Mouse (Mus musculus): ENCODE measurements around the gene Hsd3b7.
A peak's percentile ranks its signal among the peaks of the same experiment; 100 is the strongest.
"Not testable (repeated sequence)": the region's sequence is repeated elsewhere in the genome, so short reads cannot be mapped to it uniquely, and the experiment has no call there.

The Hsd3b7 gene

GRCm38 (mm10) chr7:127817053-127817452 lies 16.6 kb downstream of the Hsd3b7 start:
- no peak for DNase-seq (ENCODE audit: low spot score)

- no peak for DNase-seq (ENCODE audit: low spot score)
Measured at GRCm38 (mm10) chr7:127817776-127818175, 17.4 kb downstream of the Hsd3b7 start.

GRCm38 (mm10) chr7:127820836-127821509 lies 20.6 kb downstream of the Hsd3b7 start:
- DNase-seq (ENCODE audit: low spot score), result no peak

- DNase-seq (ENCODE audit: low spot score), result no peak
Measured at GRCm38 (mm10) chr7:127822494-127822893, 22.1 kb downstream of the Hsd3b7 start.

GRCm38 (mm10) chr7:127823236-127824171 lies 23.1 kb downstream of the Hsd3b7 start:
- DNase-seq (ENCODE audit: low spot score), result no peak

GRCm38 (mm10) chr7:127824176-127824871 lies 23.9 kb downstream of the Hsd3b7 start, which contains the start of the genes Stx4a and Stx1b:
Gene Stx4a (plus strand): TSS chr7:127824294.
Gene Stx1b (minus strand): TSS chr7:127824549.
- no peak for DNase-seq (ENCODE audit: low spot score)

- no peak for DNase-seq (ENCODE audit: low spot score)
Measured at GRCm38 (mm10) chr7:127835550-127835949, 35.1 kb downstream of the Hsd3b7 start.

- no peak for DNase-seq (ENCODE audit: low spot score)
Measured at GRCm38 (mm10) chr7:127837473-127837872, 37.1 kb downstream of the Hsd3b7 start.

GRCm38 (mm10) chr7:127837878-127838277 lies 37.5 kb downstream of the Hsd3b7 start:
- not testable (repeated sequence) for DNase-seq (ENCODE audit: low spot score)

GRCm38 (mm10) chr7:127840031-127840430 lies 39.6 kb downstream of the Hsd3b7 start:
- not testable (repeated sequence) for DNase-seq (ENCODE audit: low spot score)

GRCm38 (mm10) chr7:127840886-127841285 lies 40.5 kb downstream of the Hsd3b7 start:
- DNase-seq (ENCODE audit: low spot score), result no peak

- DNase-seq (ENCODE audit: low spot score), result peak; percentile 79
Measured at GRCm38 (mm10) chr7:127841340-127842000, 41.1 kb downstream of the Hsd3b7 start.

- DNase-seq (ENCODE audit: low spot score), result peak; percentile 70
Measured at GRCm38 (mm10) chr7:127842001-127842718, 41.8 kb downstream of the Hsd3b7 start.

GRCm38 (mm10) chr7:127849973-127850875 lies 49.8 kb downstream of the Hsd3b7 start:
- no peak for DNase-seq (ENCODE audit: low spot score)

GRCm38 (mm10) chr7:127850906-127851305 lies 50.5 kb downstream of the Hsd3b7 start:
- DNase-seq (ENCODE audit: low spot score), result no peak
